Mouse (Mus musculus): ENCODE measurements at regions not wholly inside any gene's neighbourhood (a gene's known extent, or its start where the extent isn't known, plus 50 kb on each side); places are given as distances from the start of the nearest gene placed in this dataset.

DNA sequence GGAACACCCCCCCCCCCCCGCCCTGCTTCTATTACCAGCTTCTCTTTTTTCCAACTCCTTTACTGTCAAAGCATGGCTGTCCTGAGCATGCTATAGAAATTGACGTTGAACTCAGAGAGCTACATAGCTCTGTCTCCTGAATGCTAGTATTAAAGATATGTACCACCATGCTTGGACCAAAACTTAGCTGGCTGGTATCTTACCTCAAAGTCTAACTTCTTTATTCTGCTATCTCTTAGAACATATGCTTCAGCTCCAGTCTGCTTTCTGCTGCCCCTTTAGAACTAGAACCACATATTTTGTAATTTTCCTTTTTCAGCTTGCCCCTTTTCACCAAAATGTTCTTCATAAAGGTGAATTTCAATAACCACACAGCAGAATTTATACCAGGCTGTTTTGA is 205.9 kb upstream of the Sema3a start:
- DNase-seq (ENCODE audit: low spot score in 2 of 2): no peak
- intact Hi-C loops (cut with DNase I): no loop called here

DNA sequence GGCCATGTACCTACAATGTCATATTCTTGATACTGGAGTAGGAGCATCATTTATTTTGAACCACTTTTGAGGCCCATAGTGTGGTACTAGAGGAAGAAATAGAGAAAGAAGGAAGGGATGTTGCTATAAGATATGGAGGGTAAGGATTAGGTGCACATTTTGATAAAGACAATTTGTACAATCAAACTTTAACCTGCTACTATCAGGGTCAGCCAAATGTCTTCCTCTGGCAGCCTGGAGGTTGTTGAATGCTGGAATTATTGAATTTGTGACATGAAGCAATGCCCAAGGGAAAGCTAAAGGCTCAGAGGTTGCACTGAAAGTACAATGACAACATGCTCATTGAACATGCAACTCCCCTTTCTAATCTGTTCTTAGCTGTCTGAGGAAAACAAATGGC is 202.3 kb upstream of the Sema3a start:
- intact Hi-C loops (cut with DNase I): no loop called here
- no peak for DNase-seq (ENCODE audit: low spot score in 2 of 2)

DNA sequence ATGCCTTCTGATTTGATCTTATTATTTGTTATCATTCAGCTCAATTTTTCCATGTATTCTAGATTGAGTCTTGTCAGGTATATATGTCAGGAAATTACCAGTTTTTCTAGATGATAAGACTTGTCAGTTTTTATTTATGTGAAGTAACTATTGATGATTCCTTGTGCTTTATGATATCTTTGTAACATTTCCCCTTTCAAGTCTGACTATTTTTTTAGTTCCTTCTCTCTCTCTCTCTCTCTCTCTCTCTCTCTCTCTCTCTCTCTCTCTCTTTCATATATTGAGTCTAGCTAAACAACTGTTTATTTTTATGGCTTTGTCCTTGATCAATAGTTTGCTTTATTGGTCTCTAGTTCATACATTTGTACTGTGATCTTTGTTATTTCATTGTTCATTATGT is 199.7 kb upstream of the Sema3a start:
- DNase-seq (ENCODE audit: low spot score in 2 of 2): no peak
- intact Hi-C loops (cut with DNase I): no loop called here

DNA sequence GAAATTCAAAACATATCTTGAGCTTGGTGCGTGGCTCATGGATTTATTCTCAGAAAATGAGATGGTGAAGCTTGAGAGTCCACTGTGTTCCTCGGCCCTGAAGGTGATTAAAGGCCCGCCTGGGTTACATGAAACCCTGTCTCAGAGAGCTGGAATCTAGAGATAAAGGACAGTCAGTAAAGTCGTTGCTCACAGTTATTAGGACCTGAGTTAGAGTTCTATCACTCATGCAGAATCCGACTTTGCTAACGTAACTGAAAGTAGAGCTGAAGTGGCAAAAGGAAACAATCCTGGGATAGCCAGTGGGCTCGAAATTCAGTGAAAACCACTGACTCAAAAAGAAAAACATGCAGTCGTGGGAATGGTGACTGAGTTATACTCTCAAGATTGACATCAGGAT is 198.9 kb upstream of the Sema3a start:
- intact Hi-C loops (cut with DNase I): no loop called here
- no peak for DNase-seq (ENCODE audit: low spot score in 2 of 2)

DNA sequence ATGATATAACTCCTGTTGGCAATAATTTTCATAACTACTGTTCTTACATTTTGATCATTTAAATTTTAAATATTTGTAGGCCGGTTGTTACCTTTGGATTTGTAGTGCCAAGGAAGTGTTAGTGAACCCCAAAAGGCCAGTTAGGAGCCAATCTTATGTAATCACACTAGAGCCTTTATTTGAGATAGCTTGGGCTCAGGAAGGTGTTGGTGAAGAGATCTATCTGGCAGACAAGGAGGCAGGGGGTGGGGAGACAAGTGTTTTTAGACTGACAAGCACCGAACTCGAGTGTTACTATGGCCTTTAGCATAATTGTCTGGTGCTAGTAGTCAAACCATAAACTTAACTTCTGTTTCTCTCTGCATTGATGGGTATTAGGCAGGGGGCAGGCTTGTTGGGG is 198.0 kb upstream of the Sema3a start:
- intact Hi-C loops (cut with DNase I): no loop called here
- DNase-seq (ENCODE audit: low spot score in 2 of 2): no peak

DNA sequence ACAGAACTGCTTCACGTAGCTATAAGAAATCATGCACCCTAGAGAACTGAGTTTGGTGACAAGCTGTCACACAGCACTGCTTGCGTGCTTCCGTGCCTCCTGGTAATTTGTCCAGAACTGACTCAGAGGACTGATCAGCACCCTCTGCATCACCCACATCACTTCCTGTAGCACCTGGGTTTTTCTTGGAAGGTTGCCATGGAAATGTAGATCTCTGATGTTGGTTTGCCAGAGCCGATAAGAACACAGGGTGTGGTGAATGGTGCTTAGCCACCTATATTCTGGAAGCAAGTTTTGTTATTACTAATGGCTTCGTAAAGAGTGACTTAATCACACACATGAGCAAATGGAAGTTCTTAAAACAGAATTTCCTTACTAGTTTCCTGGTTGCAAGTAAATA is 188.2 kb upstream of the Sema3a start:
- DNase-seq (ENCODE audit: low spot score in 2 of 2): no peak
- intact Hi-C loops (cut with DNase I): no loop called here

DNA sequence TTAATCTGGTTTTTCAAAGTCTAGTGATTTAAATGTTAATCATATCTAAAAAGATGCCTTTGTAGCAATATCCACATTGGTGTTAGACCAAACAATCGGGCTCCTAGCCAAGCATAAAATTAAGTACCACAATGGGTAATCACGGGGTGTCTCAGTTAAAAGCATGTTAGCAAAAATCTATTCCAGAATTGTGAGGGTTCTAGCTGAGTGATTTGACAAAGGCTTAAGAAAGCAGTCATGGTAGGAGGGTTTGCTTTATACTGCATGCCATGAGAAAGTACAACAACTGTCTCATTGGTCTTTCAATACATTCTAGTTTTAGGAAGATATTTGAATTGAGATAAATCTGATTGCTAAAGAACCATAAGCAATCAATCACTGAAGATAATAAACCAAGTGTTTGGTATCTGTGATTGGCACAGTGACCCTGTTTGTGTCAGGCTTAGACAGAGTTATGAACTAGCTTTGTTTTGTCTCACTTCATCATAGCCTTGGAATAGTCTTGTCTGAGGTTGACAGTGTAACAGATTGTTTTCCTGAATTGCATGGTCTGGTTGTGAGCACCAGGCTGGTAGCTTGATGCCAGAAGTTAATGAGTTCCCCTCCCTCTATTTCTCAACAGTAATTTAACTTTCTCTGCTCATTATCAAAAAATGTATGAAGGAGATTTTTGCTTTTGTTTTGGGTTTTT is 186.9 kb upstream of the Sema3a start:
- no peak for DNase-seq (ENCODE audit: low spot score in 2 of 2)
- intact Hi-C loops (cut with DNase I): no loop called here

DNA sequence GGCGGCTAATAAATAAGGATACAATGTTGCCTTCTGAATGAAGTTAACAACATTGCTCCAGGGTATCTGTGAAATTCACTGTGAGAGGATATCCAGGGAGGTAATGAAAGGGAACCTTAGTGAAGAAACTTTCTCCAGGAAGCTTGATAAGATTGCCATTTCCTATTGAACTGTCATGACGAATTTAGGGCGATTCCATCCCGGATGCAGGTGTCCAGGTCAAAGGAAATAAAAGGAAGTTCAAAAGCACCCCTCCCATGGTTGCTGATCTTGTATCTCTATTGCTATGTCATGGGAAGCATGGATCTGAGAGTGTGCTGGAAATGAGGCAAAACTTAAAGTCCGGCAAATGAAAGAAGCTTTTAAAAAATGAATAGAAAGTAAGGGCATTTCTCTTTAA is 180.7 kb upstream of the Sema3a start:
- intact Hi-C loops (cut with DNase I): no loop called here
- no peak for DNase-seq (ENCODE audit: low spot score in 2 of 2)

DNA sequence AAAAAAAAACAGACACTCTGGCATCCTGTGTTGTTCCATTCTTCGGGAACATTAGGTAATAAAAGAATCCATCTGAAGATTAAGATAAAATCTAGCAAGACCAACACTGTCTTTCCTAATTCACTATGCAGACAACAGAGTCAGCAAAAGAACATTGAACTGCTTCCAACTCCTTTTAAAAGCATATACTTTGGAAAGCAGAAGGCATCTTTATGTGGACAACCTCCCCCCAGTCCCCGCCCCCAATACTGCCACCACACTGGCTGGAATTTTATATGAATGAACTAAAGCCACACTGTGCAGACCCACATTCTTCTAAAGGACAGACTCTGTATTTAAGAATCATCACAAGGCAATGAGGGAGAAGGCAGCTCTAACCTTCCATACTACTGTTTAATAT is 176.7 kb upstream of the Sema3a start:
- intact Hi-C loops (cut with DNase I): no loop called here
- no peak for DNase-seq (ENCODE audit: low spot score in 2 of 2)

DNA sequence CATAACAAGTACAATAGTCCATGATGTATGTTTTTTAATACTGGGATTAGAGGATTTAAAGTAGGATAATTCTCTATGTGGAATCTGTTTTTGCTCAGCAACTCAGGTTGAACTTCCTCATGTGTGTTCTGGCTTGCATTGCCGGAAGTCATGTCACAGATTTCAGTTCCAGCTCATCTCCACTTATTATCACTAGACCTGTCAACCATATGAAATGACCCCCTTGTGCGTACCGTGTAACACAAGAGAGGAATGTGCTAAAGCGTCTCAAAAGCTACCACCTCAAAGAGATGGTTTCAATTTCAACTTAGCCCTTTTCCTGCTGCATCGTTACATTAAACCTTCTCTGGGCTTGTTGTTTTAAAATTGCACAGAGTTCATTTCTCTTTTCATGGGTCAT is 154.2 kb upstream of the Sema3a start:
- no peak for DNase-seq (ENCODE audit: low spot score in 2 of 2)
- intact Hi-C loops (cut with DNase I): no loop called here

DNA sequence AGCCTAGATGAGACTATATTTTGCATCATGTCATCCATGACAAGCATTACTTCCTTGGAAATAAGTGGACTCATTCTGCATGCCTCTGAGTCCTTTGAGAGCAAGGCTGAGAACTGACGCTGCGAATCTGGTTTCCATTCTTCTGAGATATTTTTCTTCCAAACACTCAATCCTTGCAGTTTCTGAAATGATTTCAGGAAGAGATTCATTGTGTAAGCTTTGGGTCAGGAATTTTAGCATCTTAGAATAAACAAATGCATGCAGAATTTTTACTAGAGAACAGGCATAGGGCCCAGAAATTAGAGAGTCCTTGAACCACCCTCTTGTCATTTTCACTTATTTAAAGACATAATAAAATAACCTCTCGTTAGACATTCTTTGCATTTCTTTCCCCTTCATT is 151.5 kb upstream of the Sema3a start:
- intact Hi-C loops (cut with DNase I): no loop called here
- no peak for DNase-seq (ENCODE audit: low spot score in 2 of 2)

DNA sequence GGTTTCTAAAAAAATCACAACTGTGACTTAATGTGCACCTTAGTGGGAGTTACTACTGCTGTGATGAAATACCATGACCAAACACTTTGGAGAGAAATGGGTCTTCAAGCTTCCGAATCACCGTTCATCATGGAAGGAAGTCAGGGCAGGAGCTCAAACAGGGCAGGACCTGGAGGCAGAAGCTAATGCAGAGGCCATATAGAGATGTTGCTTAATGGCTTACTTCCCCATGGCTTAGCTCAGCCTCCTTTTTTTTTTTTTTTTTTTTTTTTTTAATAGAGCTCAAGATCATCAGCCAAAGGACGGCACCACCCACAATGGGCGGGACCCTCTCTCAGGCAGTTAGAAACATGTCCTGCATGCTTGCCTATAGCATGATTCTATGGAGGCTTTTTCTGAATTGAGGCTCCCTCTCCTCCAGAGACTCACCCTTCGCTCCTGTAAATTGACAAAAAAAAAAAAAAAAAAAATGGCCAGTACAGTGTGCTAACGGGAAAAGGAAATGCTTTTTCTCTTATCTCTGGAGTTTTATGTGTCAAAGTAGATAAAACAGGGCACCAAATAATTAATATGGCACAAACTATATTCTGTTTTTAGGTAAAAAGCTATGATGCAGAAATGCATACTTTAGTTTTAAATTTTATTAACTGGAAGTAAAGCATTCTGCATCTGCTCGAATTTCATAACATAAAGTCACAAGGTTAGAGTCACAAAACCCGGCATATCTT is 149.0 kb upstream of the Sema3a start:
- intact Hi-C loops (cut with DNase I): no loop called here
- no peak for DNase-seq (ENCODE audit: low spot score in 2 of 2)

DNA sequence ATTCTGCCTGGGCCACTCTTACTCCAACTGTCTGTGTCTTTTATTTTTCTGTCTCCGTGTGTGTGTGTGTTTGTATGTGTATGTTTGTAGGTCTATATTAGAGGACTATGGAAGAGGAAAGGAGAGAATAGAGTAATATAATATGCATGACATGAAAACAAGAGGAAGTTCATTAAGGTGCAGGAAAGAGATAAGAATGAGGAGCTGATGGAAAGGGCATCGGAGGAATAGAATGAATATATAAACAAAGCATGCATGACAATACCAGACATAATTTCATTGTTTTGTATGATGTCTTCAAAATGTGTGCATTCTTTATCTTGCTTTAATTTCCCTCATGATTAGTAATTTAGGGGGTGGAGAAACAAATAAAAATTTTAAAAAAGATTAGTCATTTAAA is 147.3 kb upstream of the Sema3a start:
- intact Hi-C loops (cut with DNase I): no loop called here

DNA sequence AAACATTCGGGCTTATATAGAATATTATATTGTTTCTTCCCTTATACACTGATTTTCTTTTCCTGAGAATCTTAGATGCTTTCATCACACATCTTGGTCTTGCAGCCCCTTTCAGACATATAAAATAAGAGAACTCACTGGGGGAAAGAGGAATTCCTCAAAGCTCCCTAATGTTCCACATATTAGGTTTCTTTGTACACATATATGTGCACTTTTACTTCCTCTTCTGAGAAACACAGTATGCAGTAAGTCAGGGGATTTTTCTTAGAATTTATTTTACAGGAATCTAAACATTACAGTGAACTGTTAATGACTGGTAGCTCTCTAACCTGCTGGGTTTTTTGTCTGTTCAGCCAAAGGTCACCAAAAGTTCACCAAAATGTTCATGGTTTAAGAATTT is 131.4 kb upstream of the Sema3a start:
- intact Hi-C loops (cut with DNase I): no loop called here
- DNase-seq (ENCODE audit: low spot score in 2 of 2): no peak

More for the DNA sequence above, 147.3 kb upstream of the Sema3a start:
- no peak for DNase-seq (ENCODE audit: low spot score in 2 of 2)

DNA sequence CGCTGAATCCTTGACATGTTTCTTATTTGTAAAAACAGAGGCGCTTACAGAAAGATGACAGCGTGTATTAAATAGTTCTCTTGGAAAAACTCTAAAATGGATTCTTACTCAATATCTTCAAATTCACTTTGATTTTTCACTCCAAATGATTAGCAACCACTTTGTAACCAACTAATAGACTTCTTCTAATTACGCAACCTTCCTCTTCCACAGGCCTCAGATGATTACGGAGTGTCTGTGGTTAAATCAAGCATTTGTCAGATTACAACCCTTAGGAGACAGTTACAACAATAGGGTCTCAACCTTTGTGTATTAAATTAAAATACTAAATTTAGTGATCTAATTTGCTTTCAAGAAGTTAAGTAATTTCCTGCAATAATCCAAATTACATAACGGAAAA is 127.8 kb upstream of the Sema3a start:
- no peak for DNase-seq (ENCODE audit: low spot score in 2 of 2)
- intact Hi-C loops (cut with DNase I): no loop called here

DNA sequence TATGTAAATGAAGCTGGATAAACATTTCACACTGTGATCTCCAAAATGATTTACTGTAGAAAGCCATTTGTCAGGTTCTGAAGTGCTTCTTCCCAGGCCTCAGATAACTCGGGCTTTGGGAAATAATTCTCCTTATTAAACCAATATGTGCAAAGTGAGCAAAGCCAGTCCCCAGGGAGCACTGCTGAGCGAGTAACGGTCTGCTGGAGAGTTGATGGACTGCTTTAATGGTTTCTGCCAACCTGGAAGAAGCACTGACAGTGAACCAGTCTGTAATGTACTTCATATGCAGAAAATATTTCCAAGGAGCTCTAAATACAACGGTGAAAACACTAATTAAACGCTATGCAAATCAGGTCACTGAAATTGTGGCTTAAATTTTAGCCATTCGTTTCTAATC is 118.1 kb upstream of the Sema3a start:
- intact Hi-C loops (cut with DNase I): no loop called here
- DNase-seq (ENCODE audit: low spot score in 2 of 2): no peak

DNA sequence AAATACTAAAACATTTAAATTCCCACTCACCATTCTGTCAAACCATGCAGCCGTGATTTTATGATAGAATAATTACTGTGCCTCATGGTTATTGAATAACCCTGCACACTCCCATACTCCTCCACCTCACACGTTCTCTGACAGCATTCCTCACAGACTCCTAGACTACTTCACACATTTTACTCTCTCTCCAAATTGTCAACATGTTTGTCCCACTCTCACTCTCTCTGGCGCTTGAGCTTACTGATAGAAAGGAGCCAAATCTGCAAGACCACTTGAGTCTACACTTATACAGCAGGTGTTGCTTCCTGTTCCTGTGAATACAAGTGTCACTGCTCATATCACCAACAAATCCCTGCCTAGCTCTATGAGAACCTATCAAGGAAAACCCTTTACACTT is 102.9 kb upstream of the Sema3a start:
- intact Hi-C loops (cut with DNase I): no loop called here
- peak in 1 of 2 experiments; percentile 1 for DNase-seq (ENCODE audit: low spot score in 2 of 2)

DNA sequence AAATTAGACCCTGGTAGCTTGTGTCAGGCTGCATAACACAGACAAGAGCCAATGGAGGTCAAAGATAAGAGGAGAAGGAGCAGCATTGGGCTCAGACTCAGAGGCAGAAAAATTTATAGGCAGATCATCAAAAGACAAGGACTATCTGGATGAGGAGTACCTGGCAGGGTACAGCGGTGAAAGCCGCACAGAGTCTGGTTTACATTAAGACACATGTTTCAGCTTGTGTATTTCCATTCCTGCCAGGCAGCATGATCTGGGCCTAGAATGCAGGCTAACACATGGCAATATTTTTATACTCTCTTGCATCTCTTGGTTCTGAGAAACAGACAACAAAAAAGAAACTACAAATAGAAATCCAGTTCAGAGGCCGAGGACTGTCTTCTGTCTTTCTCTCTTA is 91.9 kb upstream of the Sema3a start:
- intact Hi-C loops (cut with DNase I): no loop called here
- no peak for DNase-seq (ENCODE audit: low spot score in 2 of 2)

DNA sequence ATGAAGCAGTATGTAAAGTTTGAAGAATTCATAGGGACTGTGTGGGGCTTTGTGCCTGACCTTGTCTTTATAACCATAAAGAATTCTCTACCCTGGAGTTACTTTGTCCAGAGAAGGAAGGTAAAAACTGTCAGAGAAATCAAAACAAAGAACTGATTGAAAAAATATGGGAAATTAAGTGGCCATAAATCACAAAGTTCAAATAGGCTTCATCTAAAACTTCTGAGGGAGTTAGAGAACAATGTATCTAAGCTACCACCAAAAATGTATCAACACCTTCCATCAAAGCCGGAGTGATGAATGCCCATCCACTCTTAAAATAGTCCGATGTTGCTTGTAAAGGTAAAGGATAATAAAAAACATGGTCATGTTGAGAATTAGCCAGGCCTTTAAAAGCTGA is 89.1 kb upstream of the Sema3a start:
- no peak for DNase-seq (ENCODE audit: low spot score in 2 of 2)
- intact Hi-C loops (cut with DNase I): no loop called here

DNA sequence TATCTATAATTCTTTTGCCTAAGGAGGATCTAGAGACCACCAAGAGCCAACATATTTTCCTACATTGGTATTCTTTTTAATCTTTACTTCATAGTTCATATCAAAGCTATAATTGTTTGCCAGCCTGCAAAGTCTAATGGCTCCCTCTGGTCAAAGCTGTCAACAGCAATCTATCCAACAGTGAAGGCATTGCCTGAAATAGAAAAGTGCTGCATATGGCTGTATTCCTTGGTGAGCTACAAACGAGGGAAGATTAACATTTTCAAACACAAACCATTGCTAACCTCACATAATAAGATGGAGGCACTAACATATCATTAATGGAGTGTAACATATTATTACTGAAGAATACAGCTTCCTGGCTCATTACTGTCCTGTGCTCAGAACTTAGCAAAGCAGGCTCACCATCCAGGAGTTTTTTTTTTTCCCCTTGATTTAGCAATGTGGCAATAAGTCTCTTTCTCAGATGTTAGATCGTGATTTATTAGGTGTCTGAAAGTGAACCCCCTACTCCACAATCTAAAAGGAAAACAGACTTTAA is 66.3 kb upstream of the Sema3a start:
- intact Hi-C loops (cut with DNase I): no loop called here
- DNase-seq (ENCODE audit: low spot score in 2 of 2): no peak

DNA sequence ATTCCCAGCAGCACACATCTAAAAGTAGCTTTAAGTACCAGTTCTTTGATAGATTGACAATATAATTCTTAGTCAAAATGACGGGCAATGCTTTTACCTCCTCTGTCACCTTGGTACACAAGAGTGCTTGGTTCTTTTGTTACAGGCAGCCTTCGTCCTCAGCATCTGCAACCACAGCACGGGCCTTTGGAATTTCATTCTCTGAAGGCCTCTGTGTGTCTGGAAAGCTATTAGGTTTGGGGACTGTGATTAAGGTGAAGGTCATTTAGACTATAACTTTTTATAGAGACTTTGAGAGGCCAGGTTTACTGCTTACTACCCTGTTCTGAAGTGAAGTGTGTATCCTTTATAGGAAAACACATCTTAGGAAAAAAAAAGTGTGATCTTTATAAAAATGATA is 58.3 kb upstream of the Sema3a start:
- no peak for DNase-seq (ENCODE audit: low spot score in 2 of 2)

More for the DNA sequence above, 58.3 kb upstream of the Sema3a start:
- intact Hi-C loops (cut with DNase I): no loop called here

Data from left cerebral cortex, postnatal 14 days (tissue).